Mouse (Mus musculus): ENCODE measurements around the gene Eif5a. TPM values are rescaled to one million over a fixed set of nuclear protein-coding genes. Genes with fewer than 3 reads are reported as not detected.

Eif5a gene
- polyA plus RNA-seq, 1 experiment from 2014 or later, result 914 TPM

- H3K36me3 ChIP-seq (replicated peaks; ENCODE audit: insufficient read depth, low read length), result no peaks in the 10 kb centered on the region
- no peak within 1 kb of the TSS for H3K27ac ChIP-seq (ENCODE audit: low read depth)
- H3K4me3 ChIP-seq (ENCODE audit: low read depth, low read length), result no peak within 1 kb of the TSS
- peak within 1 kb of the TSS; percentile 20 for H3K4me2 ChIP-seq (ENCODE audit: low read depth, low read length)
- no peaks in the 10 kb centered on the region for H3K9me3 ChIP-seq (ENCODE audit: low read length)
- no peak for DNase-seq
- 81% methylated on average over 11 of the region's 11 CpGs for WGBS (ENCODE audit: insufficient replicate concordance)
- H3K27me3 ChIP-seq (ENCODE audit: insufficient read depth, low read length), result no peaks in the 10 kb centered on the region
- no peak for ATAC-seq
- peaks cover 45% of the 10 kb centered on the region for H3K4me1 ChIP-seq (ENCODE audit: insufficient read depth)
- no peak within 1 kb of the TSS for H3K9ac ChIP-seq (replicated peaks)
- TF ChIP-seq CTCF (IDR thresholded peaks at IDR 0.05; ENCODE audit: low read depth) (no peak), EP300 (IDR thresholded peaks at IDR 0.05; ENCODE audit: low read depth) (no peak)
Measured at GRCm38 (mm10) chr11:69877878-69878277, 43.9 kb downstream of the Eif5a start, which contains the start of gene Tmem95. Gene Tmem95 (minus strand): TSS chr11:69878018.

GRCm38 (mm10) chr11:69876867-69877266 lies 44.9 kb downstream of the Eif5a start:
- Histone ChIP-seq H3K36me3 (replicated peaks; ENCODE audit: insufficient read depth, low read length) (no peaks in the 10 kb centered on the region), H3K9ac (replicated peaks) (no peak overlapping the region), H3K9me3 (ENCODE audit: low read length) (no peaks in the 10 kb centered on the region), H3K4me1 (ENCODE audit: insufficient read depth) (peaks cover 44% of the 10 kb centered on the region), H3K4me3 (ENCODE audit: low read depth, low read length) (no peak overlapping the region), H3K27ac (ENCODE audit: low read depth) (0 out of 2 replicates have a peak overlapping the region, but pooled peaks have one; percentile 45), H3K4me2 (ENCODE audit: low read depth, low read length) (peak overlapping the region; percentile 18; the same call in 1 of the 2 replicates), H3K27me3 (ENCODE audit: insufficient read depth, low read length) (no peaks in the 10 kb centered on the region)
- DNase-seq (peak; percentile 92), ATAC-seq (peak; percentile 54)
- TF ChIP-seq CTCF (IDR thresholded peaks at IDR 0.05; ENCODE audit: low read depth) (peak; percentile 97), EP300 (IDR thresholded peaks at IDR 0.05; ENCODE audit: low read depth) (no peak)
- WGBS (ENCODE audit: insufficient replicate concordance), result 3% methylated on average over 12 of the region's 12 CpGs

GRCm38 (mm10) chr11:69876186-69876585 lies 45.6 kb downstream of the Eif5a start:
- 37% methylated on average over 7 of the region's 7 CpGs for WGBS (ENCODE audit: insufficient replicate concordance)
- no peak overlapping the region for H3K9ac ChIP-seq (replicated peaks)
- H3K27me3 ChIP-seq (ENCODE audit: insufficient read depth, low read length), result no peaks in the 10 kb centered on the region
- no peaks in the 10 kb centered on the region for H3K9me3 ChIP-seq (ENCODE audit: low read length)
- no peak overlapping the region for H3K4me3 ChIP-seq (ENCODE audit: low read depth, low read length)
- TF ChIP-seq EP300 (IDR thresholded peaks at IDR 0.05; ENCODE audit: low read depth), result no peak
- TF ChIP-seq CTCF (IDR thresholded peaks at IDR 0.05; ENCODE audit: low read depth), result no peak
- no peak overlapping the region for H3K4me2 ChIP-seq (ENCODE audit: low read depth, low read length)
- H3K36me3 ChIP-seq (replicated peaks; ENCODE audit: insufficient read depth, low read length), result no peaks in the 10 kb centered on the region
- ATAC-seq (no peak), DNase-seq (no peak)
- 0 out of 2 replicates have a peak overlapping the region, but pooled peaks have one; percentile 45 for H3K27ac ChIP-seq (ENCODE audit: low read depth)
- H3K4me1 ChIP-seq (ENCODE audit: insufficient read depth), result peaks cover 37% of the 10 kb centered on the region

- TF ChIP-seq CTCF (IDR thresholded peaks at IDR 0.05; ENCODE audit: low read depth) (no peak), EP300 (IDR thresholded peaks at IDR 0.05; ENCODE audit: low read depth) (no peak)
- ATAC-seq (no peak), DNase-seq (no peak)
- 87% methylated on average over 4 of the region's 4 CpGs for WGBS (ENCODE audit: insufficient replicate concordance)
- Histone ChIP-seq H3K4me3 (ENCODE audit: low read depth, low read length) (no peak overlapping the region), H3K9me3 (ENCODE audit: low read length) (no peaks in the 10 kb centered on the region), H3K27ac (ENCODE audit: low read depth) (no peak overlapping the region), H3K4me1 (ENCODE audit: insufficient read depth) (peaks cover 14% of the 10 kb centered on the region), H3K36me3 (replicated peaks; ENCODE audit: insufficient read depth, low read length) (no peaks in the 10 kb centered on the region), H3K9ac (replicated peaks) (no peak overlapping the region), H3K27me3 (ENCODE audit: insufficient read depth, low read length) (no peaks in the 10 kb centered on the region), H3K4me2 (ENCODE audit: low read depth, low read length) (no peak overlapping the region)
Measured at GRCm38 (mm10) chr11:69872451-69872850, 49.3 kb downstream of the Eif5a start.

GRCm38 (mm10) chr11:69871822-69872221 lies 49.9 kb downstream of the Eif5a start:
- Histone ChIP-seq H3K4me1 (ENCODE audit: insufficient read depth) (peaks cover 10% of the 10 kb centered on the region), H3K27ac (ENCODE audit: low read depth) (no peak overlapping the region), H3K27me3 (ENCODE audit: insufficient read depth, low read length) (no peaks in the 10 kb centered on the region), H3K9ac (replicated peaks) (no peak overlapping the region), H3K36me3 (replicated peaks; ENCODE audit: insufficient read depth, low read length) (no peaks in the 10 kb centered on the region), H3K9me3 (ENCODE audit: low read length) (no peaks in the 10 kb centered on the region), H3K4me3 (ENCODE audit: low read depth, low read length) (no peak overlapping the region), H3K4me2 (ENCODE audit: low read depth, low read length) (no peak overlapping the region)
- 85% methylated on average over 7 of the region's 7 CpGs for WGBS (ENCODE audit: insufficient replicate concordance)
- DNase-seq (no peak), ATAC-seq (no peak)
- TF ChIP-seq EP300 (IDR thresholded peaks at IDR 0.05; ENCODE audit: low read depth) (no peak), CTCF (IDR thresholded peaks at IDR 0.05; ENCODE audit: low read depth) (no peak)

GRCm38 (mm10) chr11:69870289-69871069 lies 51.3 kb downstream of the Eif5a start:
- TF ChIP-seq EP300 (IDR thresholded peaks at IDR 0.05; ENCODE audit: low read depth), result no peak
- Histone ChIP-seq H3K4me3 (ENCODE audit: low read depth, low read length) (no peak overlapping the region), H3K9me3 (ENCODE audit: low read length) (no peaks in the 10 kb centered on the region), H3K4me1 (ENCODE audit: insufficient read depth) (peaks cover 5% of the 10 kb centered on the region; the same call in 1 of the 2 replicates), H3K36me3 (replicated peaks; ENCODE audit: insufficient read depth, low read length) (no peaks in the 10 kb centered on the region), H3K27ac (ENCODE audit: low read depth) (no peak overlapping the region), H3K9ac (replicated peaks) (no peak overlapping the region), H3K27me3 (ENCODE audit: insufficient read depth, low read length) (no peaks in the 10 kb centered on the region), H3K4me2 (ENCODE audit: low read depth, low read length) (no peak overlapping the region)
- no peak for ATAC-seq
- WGBS (ENCODE audit: insufficient replicate concordance), result 78% methylated on average over 2 of the region's 2 CpGs
- no peak for DNase-seq
